Mouse (Mus musculus) midbrain, embryonic 10.5 days (tissue): ENCODE measurements around the gene Cc2d2b. TPM values are rescaled to one million over a fixed set of nuclear protein-coding genes. Genes with fewer than 3 reads are reported as not detected.

Experiments
- DNase-seq: peaks from one replicate; pipeline ENCODE4 v3.0.0-alpha.2; 2017; ENCODE audit warnings: low spot score
- H3K27ac ChIP-seq: fragments of 300-500 bp; sonication (generic); replicated peaks from 2 replicates; pipeline ENCODE4 v1.5.1; 2016; ENCODE audit warnings: mild to moderate bottlenecking
- H3K27me3 ChIP-seq: fragments of 300-500 bp; sonication (generic); 2 replicates; pipeline ENCODE4 v1.6.1; 2016; ENCODE audit warnings: low read depth, mild to moderate bottlenecking; ENCODE audit not compliant: poor library complexity, severe bottlenecking
- H3K36me3 ChIP-seq: fragments of 300-500 bp; sonication (generic); 2 replicates; pipeline ENCODE4 v1.6.1; 2016; ENCODE audit warnings: mild to moderate bottlenecking, moderate library complexity
- H3K4me1 ChIP-seq: fragments of 300-500 bp; sonication (generic); 2 replicates; pipeline ENCODE4 v1.6.1; 2016
- H3K4me3 ChIP-seq: fragments of 300-500 bp; sonication (generic); 2 replicates; pipeline ENCODE4 v1.5.1; 2016; ENCODE audit warnings: mild to moderate bottlenecking, moderate library complexity
- H3K9me3 ChIP-seq: fragments of 300-500 bp; sonication (generic); replicated peaks from 2 replicates; pipeline ENCODE4 v1.6.1; 2016; ENCODE audit warnings: mild to moderate bottlenecking
- WGBS: fragments of 180-500 bp; shearing (Covaris S2); methylation state at CpG from one replicate; pipeline ENCODE4 v1.1.7; 2016; 5-methylcytosine and 5-hydroxymethylcytosine counted together
- polyA plus RNA-seq: library from polyadenylated mRNA; unstranded; fragments of >200 nt; fragmentation: Nextera tagmentation; extraction: Ambion mirVana; gene quantifications from 2 replicates; pipeline ENCODE4 v1.2.1, GENCODE M21; 2016

The Cc2d2b gene
- polyA plus RNA-seq, 1 experiment from 2014 or later, result 0.06 TPM

- WGBS, result 87% methylated on average over 7 of the region's 7 CpGs
- H3K36me3 ChIP-seq, result no peaks in the 10 kb centered on the region
- H3K4me1 ChIP-seq, result peaks cover 8% of the 10 kb centered on the region
- no peak overlapping the region for H3K27ac ChIP-seq
- H3K9me3 ChIP-seq, result no peaks in the 10 kb centered on the region
- H3K27me3 ChIP-seq, result no peaks in the 10 kb centered on the region
- DNase-seq, result no peak
- H3K4me3 ChIP-seq, result no peak overlapping the region
Measured at GRCm38 (mm10) chr19:40826735-40827134, 78.2 kb downstream of the Cc2d2b start.

DNA sequence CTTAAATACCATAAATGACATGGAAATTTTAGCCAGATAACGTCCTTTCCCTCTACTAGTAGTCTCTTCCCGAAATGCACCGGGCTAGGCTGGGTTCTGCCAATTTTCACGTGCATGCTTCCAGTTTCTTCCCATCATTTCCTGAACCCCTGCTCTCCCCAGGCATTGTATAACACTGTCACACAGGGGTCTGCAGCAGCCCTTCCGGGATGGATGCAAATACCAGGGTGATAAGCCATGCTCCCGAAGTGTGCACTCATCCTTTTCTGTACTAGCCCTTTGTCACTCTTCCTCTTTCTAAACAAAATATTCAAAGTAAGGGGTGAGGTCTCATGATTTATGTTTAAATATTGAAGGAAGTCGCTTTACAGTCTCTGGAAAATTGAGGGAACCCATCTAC lies 81.6 kb downstream of the Cc2d2b start:
- no peak for DNase-seq
- Histone ChIP-seq H3K27me3 (no peaks in the 10 kb centered on the region), H3K27ac (peak overlapping the region; percentile 100), H3K4me3 (peak overlapping the region; percentile 95), H3K4me1 (peaks cover 40% of the 10 kb centered on the region), H3K36me3 (peaks cover 12% of the 10 kb centered on the region), H3K9me3 (no peaks in the 10 kb centered on the region)
- 64% methylated on average over 7 of the region's 7 CpGs for WGBS

DNA sequence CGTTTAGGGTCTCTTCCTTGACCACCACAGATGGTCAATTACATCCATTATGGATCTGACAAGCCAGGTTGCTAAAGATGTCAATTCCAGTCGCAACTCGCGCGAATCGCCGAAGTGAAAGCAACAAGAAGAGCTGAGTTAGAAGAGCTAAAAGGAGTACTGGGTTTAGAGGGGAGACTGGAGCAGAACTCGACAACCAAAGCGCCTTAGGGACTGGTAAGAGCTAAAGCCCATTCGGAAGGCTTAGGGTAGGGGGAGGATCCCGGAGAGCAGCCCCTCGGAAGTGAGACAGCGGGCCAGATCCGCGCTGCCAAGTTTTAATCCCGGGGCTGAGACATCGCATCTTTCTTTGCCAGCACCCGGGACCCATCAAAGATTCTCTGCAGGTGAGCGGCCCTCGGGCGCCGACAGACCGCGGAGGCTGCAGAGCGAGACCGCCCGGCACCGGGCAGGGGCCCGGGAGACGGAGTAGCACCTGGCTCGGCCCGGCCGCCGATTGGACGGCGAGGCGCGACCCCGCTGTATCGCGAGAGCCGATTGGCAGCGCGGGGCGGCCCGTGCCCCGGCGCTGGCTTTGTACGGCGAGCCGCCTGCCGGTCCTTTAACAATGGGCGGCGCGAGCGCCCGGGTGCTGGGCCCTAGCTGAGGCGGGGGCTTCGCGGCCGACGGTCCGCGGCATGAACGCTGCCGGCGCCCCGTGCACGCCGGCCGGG lies 82.3 kb downstream of the Cc2d2b start, which contains the start of gene Ccnj:
Ccnj (plus strand) TSS at position 577 of the 713 bp plus-strand sequence.
- Histone ChIP-seq H3K27me3 (no peaks in the 10 kb centered on the region), H3K36me3 (peaks cover 16% of the 10 kb centered on the region), H3K4me3 (peak within 1 kb of the TSS; percentile 95), H3K9me3 (no peaks in the 10 kb centered on the region), H3K27ac (peak within 1 kb of the TSS; percentile 100), H3K4me1 (peaks cover 40% of the 10 kb centered on the region)
- peak; percentile 94 for DNase-seq
- WGBS, result under 1% methylated on average over 71 of the region's 71 CpGs

DNA sequence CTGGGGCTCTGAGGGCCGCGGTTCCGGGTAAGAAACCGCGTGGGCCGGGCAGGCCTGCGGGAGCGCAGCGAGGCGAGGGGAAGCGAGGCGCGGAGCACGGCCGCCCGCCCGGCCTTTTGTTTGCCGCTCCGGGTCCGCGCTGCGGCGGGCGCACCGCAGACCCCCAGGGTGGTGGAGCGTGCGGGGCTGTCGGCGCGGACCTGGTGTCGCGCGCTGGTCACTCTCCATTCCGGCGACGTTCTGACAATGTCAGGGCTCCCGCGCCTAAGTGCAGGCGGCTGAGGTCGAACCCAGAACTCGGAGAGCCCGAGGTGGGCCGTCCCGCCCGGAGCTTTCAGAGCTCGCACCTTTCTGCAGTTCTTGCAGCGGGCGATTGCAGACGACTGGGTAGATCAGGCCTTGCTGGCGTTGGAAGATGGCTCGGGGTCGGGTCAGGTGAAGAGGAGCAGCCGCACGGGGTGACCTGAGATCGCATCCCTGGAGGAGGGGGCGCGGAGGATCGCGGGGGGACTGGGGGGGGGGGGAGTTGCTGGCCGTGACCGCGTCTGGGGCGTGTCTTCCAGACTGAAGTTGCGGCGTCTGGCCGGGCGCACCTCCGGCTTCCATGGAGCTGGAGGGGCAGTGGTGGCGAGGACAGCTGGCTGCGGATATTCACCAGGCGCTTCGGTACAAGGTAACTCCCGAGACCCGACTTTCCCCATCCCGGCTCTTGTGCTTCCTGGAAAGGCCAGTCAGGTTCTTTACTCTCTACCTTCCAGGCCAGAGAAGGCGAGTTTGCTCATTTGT lies 83.1 kb downstream of the Cc2d2b start:
- Histone ChIP-seq H3K9me3 (no peaks in the 10 kb centered on the region), H3K4me3 (peak overlapping the region; percentile 95), H3K27ac (peak overlapping the region; percentile 100), H3K27me3 (no peaks in the 10 kb centered on the region), H3K36me3 (peaks cover 22% of the 10 kb centered on the region), H3K4me1 (peaks cover 40% of the 10 kb centered on the region)
- under 1% methylated on average over 69 of the region's 76 CpGs for WGBS
- DNase-seq, result peak; percentile 73

DNA sequence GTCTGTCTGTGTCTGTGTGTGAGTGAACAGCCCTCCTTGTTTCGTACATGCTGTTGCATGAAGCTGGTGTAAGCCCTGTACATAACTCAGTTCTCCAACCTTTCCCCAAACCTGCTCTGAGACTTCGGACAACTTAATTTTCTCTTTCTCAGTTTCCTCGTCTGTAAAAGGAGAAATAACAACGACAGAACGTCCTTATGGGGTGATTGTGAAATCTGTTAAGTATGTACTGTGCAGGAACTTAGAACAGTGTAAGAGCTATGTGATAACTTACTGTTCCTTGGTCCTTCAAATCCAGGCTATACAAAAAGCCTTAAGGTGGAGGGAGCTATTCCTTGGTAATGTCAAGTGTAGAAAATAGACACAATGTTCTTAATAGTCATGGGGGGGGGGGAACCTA lies 83.8 kb downstream of the Cc2d2b start:
- no peak for DNase-seq
- WGBS, result 47% methylated on average over 5 of the region's 5 CpGs
- peak overlapping the region; percentile 100 for H3K27ac ChIP-seq

DNA sequence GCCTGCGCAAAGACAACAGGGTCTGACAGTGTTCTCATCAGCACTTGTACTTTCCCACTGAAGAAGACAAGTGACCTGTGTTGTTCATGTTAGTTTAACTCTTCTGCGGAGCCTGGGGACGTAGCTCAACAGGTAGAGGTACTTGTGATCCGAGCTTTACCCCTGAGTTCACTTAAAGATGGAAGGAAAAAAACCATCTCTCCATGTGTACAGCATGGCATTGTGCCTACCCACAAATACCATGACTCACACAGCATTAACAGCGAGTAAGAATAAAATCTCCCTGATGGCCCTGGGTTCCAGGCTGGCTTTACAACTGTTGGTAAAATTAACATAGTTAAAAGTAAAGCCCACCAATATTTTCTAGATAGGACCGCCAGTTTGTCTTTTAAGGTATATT lies 85.9 kb downstream of the Cc2d2b start:
- Histone ChIP-seq H3K9me3 (no peaks in the 10 kb centered on the region), H3K27ac (no peak overlapping the region), H3K27me3 (no peaks in the 10 kb centered on the region), H3K4me3 (0 out of 2 replicates have a peak overlapping the region, but pooled peaks have one; percentile 95), H3K36me3 (peaks cover 50% of the 10 kb centered on the region), H3K4me1 (peaks cover 40% of the 10 kb centered on the region)
- 95% methylated on average over 6 of the region's 6 CpGs for WGBS
- DNase-seq, result no peak

More for the DNA sequence above, 83.8 kb downstream of the Cc2d2b start:
- peak overlapping the region; percentile 95 for H3K4me3 ChIP-seq
- no peaks in the 10 kb centered on the region for H3K27me3 ChIP-seq
- H3K9me3 ChIP-seq, result no peaks in the 10 kb centered on the region
- peaks cover 30% of the 10 kb centered on the region for H3K36me3 ChIP-seq
- peaks cover 40% of the 10 kb centered on the region for H3K4me1 ChIP-seq

GRCm38 (mm10) chr19:40838205-40838604 lies 89.7 kb downstream of the Cc2d2b start:
- no peaks in the 10 kb centered on the region for H3K27me3 ChIP-seq
- no peak overlapping the region for H3K4me3 ChIP-seq
- no peak for DNase-seq
- H3K36me3 ChIP-seq, result peaks cover 88% of the 10 kb centered on the region
- H3K9me3 ChIP-seq, result no peaks in the 10 kb centered on the region
- peaks cover 20% of the 10 kb centered on the region for H3K4me1 ChIP-seq
- no peak overlapping the region for H3K27ac ChIP-seq
- WGBS, result 97% methylated on average over 7 of the region's 7 CpGs

GRCm38 (mm10) chr19:40840303-40840702 lies 91.8 kb downstream of the Cc2d2b start:
- Histone ChIP-seq H3K4me1 (no peaks in the 10 kb centered on the region), H3K36me3 (peaks cover 96% of the 10 kb centered on the region), H3K27me3 (no peaks in the 10 kb centered on the region), H3K4me3 (no peak overlapping the region), H3K9me3 (no peaks in the 10 kb centered on the region), H3K27ac (no peak overlapping the region)
- WGBS, result 90% methylated on average over 6 of the region's 6 CpGs
- DNase-seq, result no peak

GRCm38 (mm10) chr19:40841083-40841482 lies 92.5 kb downstream of the Cc2d2b start:
- Histone ChIP-seq H3K4me3 (no peak overlapping the region), H3K9me3 (no peaks in the 10 kb centered on the region), H3K4me1 (no peaks in the 10 kb centered on the region), H3K27ac (no peak overlapping the region), H3K36me3 (peaks cover 99% of the 10 kb centered on the region), H3K27me3 (no peaks in the 10 kb centered on the region)
- WGBS, result 93% methylated on average over 6 of the region's 6 CpGs
- no peak for DNase-seq

- H3K27ac ChIP-seq, result no peak overlapping the region
- no peak overlapping the region for H3K4me3 ChIP-seq
- no peaks in the 10 kb centered on the region for H3K4me1 ChIP-seq
- no peaks in the 10 kb centered on the region for H3K27me3 ChIP-seq
- peaks cover 99% of the 10 kb centered on the region for H3K36me3 ChIP-seq
- 92% methylated on average over 13 of the region's 13 CpGs for whole genome bisulfite sequencing
- no peaks in the 10 kb centered on the region for H3K9me3 ChIP-seq
- DNase-seq, result no peak
Measured at GRCm38 (mm10) chr19:40841593-40841992, 93.0 kb downstream of the Cc2d2b start.

DNA sequence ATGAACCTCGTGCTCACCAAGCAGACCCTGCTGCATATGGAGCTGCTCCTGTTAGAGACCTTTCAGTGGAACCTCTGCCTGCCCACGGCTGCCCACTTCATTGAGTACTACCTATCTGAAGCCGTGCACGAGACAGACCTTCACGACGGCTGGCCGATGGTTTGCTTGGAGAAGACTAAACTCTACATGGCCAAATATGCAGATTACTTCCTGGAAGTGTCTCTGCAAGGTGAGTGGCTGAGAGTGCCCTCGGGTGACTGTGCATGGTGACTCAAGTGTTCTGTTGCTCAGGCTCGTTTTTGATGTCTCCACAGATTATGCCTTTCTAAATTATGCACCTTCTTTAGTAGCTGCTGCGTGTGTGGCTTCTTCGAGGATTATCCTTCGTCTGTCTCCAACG lies 96.2 kb downstream of the Cc2d2b start:
- no peak for DNase-seq
- no peaks in the 10 kb centered on the region for H3K27me3 ChIP-seq

DNA sequence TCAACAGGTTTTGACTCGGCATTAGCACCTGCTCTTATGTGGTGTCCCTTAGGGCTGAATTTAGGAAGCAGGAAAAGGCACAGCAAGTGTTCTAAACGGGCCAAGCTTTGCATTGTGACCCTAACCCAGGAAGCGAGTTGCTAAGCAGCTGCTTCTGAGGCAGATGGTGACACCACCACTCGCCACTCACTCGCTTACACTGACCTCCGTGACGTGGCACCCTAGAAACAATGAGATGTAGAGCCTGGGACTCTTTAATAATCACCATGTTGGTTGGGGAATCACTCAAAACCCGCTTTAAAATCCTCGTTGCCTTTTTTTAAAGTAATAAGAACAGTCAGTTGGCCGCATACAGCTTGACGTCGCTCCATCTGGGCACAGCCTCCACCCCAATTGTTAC lies 100.8 kb downstream of the Cc2d2b start:
- WGBS, result 83% methylated on average over 12 of the region's 12 CpGs
- no peak overlapping the region for H3K4me3 ChIP-seq
- H3K4me1 ChIP-seq, result no peaks in the 10 kb centered on the region
- no peak overlapping the region for H3K27ac ChIP-seq
- DNase-seq, result no peak
- H3K36me3 ChIP-seq, result peaks cover 70% of the 10 kb centered on the region
- no peaks in the 10 kb centered on the region for H3K9me3 ChIP-seq
- no peaks in the 10 kb centered on the region for H3K27me3 ChIP-seq

More for the DNA sequence above, 96.2 kb downstream of the Cc2d2b start:
- H3K4me3 ChIP-seq, result no peak overlapping the region
- H3K27ac ChIP-seq, result no peak overlapping the region
- no peaks in the 10 kb centered on the region for H3K4me1 ChIP-seq
- no peaks in the 10 kb centered on the region for H3K9me3 ChIP-seq
- WGBS, result 95% methylated on average over 13 of the region's 13 CpGs
- peaks cover 98% of the 10 kb centered on the region for H3K36me3 ChIP-seq

- Histone ChIP-seq H3K27ac (no peak overlapping the region), H3K4me3 (no peak overlapping the region), H3K27me3 (0 out of 2 replicates have a peak, but pooled peaks cover 6% of the 10 kb centered on the region), H3K4me1 (no peaks in the 10 kb centered on the region), H3K9me3 (no peaks in the 10 kb centered on the region), H3K36me3 (no peaks in the 10 kb centered on the region)
- 77% methylated on average over 4 of the region's 4 CpGs for WGBS
- no peak for DNase-seq
Measured at GRCm38 (mm10) chr19:40859555-40859954, 111.0 kb downstream of the Cc2d2b start.
